Mouse (Mus musculus) E14TG2a.4 (cell line): ENCODE measurements around the gene Myrfl.
A peak's percentile ranks its signal among the peaks of the same experiment; 100 is the strongest.

Source experiments
- CTCF ChIP-seq: conservative IDR thresholded peaks from 2 replicates; pipeline ENCODE4 v1.5.1; 2014; ENCODE audit warnings: low read length
- NANOG ChIP-seq: IDR thresholded peaks from 2 replicates; pipeline ENCODE4 v1.6.1; 2014; ENCODE audit warnings: borderline replicate concordance, low read length, mixed read lengths
- POU5F1 ChIP-seq: IDR thresholded peaks from 2 replicates; pipeline ENCODE4 v1.6.1; 2014; ENCODE audit warnings: low read length, borderline replicate concordance

- peak; percentile 79 for TF ChIP-seq CTCF
- TF ChIP-seq NANOG: no peak
- no peak for TF ChIP-seq POU5F1
Observed at GRCm38 (mm10) chr10:116848749-116849473, 47.8 kb downstream of the Myrfl start.
